Mouse (Mus musculus) erythroblast, embryonic 14.5 days (primary cell): ENCODE results near the gene Fam13c. TPM values are rescaled to one million over a fixed set of nuclear protein-coding genes. Genes with fewer than 3 reads are reported as not detected.

Experiments used
- H3K27me3 ChIP-seq: 2 replicates; pipeline ENCODE4 v1.6.1; 2012; ENCODE audit warnings: inconsistent platforms; ENCODE audit not compliant: control insufficient read depth
- H3K36me3 ChIP-seq: 2 replicates; pipeline ENCODE4 v1.6.1; 2012; ENCODE audit warnings: mild to moderate bottlenecking, inconsistent platforms; ENCODE audit not compliant: control insufficient read depth
- H3K4me1 ChIP-seq: 2 replicates; pipeline ENCODE4 v1.6.1; 2012; ENCODE audit warnings: inconsistent platforms; ENCODE audit not compliant: control insufficient read depth
- H3K4me3 ChIP-seq: replicated peaks from 2 replicates; pipeline ENCODE3; 2012; ENCODE audit warnings: moderate library complexity, mild to moderate bottlenecking, inconsistent platforms
- H3K9me3 ChIP-seq: 2 replicates; pipeline ENCODE4 v1.6.1; 2012; ENCODE audit warnings: low read length, inconsistent platforms, mixed read lengths; ENCODE audit not compliant: control insufficient read depth
- GATA1 ChIP-seq: IDR thresholded peaks from 2 replicates; pipeline ENCODE4 v1.6.1; 2012; ENCODE audit warnings: low read length, inconsistent platforms, mixed read lengths
- TAL1 ChIP-seq: IDR thresholded peaks from 3 replicates; pipeline ENCODE4 v1.6.1; 2012; ENCODE audit warnings: low read length, inconsistent platforms, mixed read lengths
- polyA plus RNA-seq: library from polyadenylated mRNA; stranded (reverse); fragments of >175 nt; gene quantifications from 2 replicates; pipeline ENCODE4 v1.2.3, GENCODE M21; 2012

Fam13c gene
- polyA plus RNA-seq, 1 experiment = not detected

- Histone ChIP-seq H3K4me3 (no peak overlapping the region), H3K27me3 (no peaks in the 10 kb centered on the region), H3K36me3 (no peaks in the 10 kb centered on the region), H3K9me3 (no peaks in the 10 kb centered on the region), H3K4me1 (no peaks in the 10 kb centered on the region)
- no peak for TF ChIP-seq GATA1
- no peak for TF ChIP-seq TAL1
Observed at GRCm38 (mm10) chr10:70563636-70564035, 123.4 kb downstream of the Fam13c start.

- Histone ChIP-seq H3K4me3 (no peak overlapping the region), H3K36me3 (no peaks in the 10 kb centered on the region), H3K4me1 (no peaks in the 10 kb centered on the region), H3K9me3 (no peaks in the 10 kb centered on the region), H3K27me3 (no peaks in the 10 kb centered on the region)
- TF ChIP-seq GATA1 (no peak), TAL1 (no peak)
Observed at GRCm38 (mm10) chr10:70581556-70582211, 141.4 kb downstream of the Fam13c start.

- Histone ChIP-seq H3K4me3 (no peak overlapping the region), H3K27me3 (no peaks in the 10 kb centered on the region), H3K36me3 (no peaks in the 10 kb centered on the region), H3K4me1 (no peaks in the 10 kb centered on the region), H3K9me3 (no peaks in the 10 kb centered on the region)
- no peak for TF ChIP-seq TAL1
Observed at GRCm38 (mm10) chr10:70584171-70584570, 143.9 kb downstream of the Fam13c start.

GRCm38 (mm10) chr10:70586876-70587405 is 146.7 kb downstream of the Fam13c start:
- H3K9me3 ChIP-seq = no peaks in the 10 kb centered on the region
- H3K4me3 ChIP-seq = no peak overlapping the region
- H3K36me3 ChIP-seq = no peaks in the 10 kb centered on the region
- TF ChIP-seq TAL1 (no peak), GATA1 (no peak)
- no peaks in the 10 kb centered on the region for H3K4me1 ChIP-seq
- no peaks in the 10 kb centered on the region for H3K27me3 ChIP-seq

- H3K4me1 ChIP-seq = peaks cover 3% of the 10 kb centered on the region
- H3K9me3 ChIP-seq = peaks cover 3% of the 10 kb centered on the region; the same call in 1 of the 2 replicates
- TF ChIP-seq GATA1 = no peak
- TF ChIP-seq TAL1 = no peak
- no peaks in the 10 kb centered on the region for H3K36me3 ChIP-seq
- peaks cover 12% of the 10 kb centered on the region for H3K27me3 ChIP-seq
- H3K4me3 ChIP-seq = no peak overlapping the region
Observed at GRCm38 (mm10) chr10:70594007-70594406, 153.7 kb downstream of the Fam13c start.

- H3K27me3 ChIP-seq = peaks cover 25% of the 10 kb centered on the region
- no peaks in the 10 kb centered on the region for H3K36me3 ChIP-seq
- TF ChIP-seq GATA1 (no peak), TAL1 (no peak)
- no peak overlapping the region for H3K4me3 ChIP-seq
- peaks cover 10% of the 10 kb centered on the region for H3K9me3 ChIP-seq
- peaks cover 10% of the 10 kb centered on the region for H3K4me1 ChIP-seq
Observed at GRCm38 (mm10) chr10:70598081-70598515, 157.8 kb downstream of the Fam13c start.

GRCm38 (mm10) chr10:70598516-70599125 is 158.3 kb downstream of the Fam13c start:
- peaks cover 10% of the 10 kb centered on the region for H3K9me3 ChIP-seq
- TF ChIP-seq GATA1 (no peak), TAL1 (no peak)
- peaks cover 10% of the 10 kb centered on the region for H3K4me1 ChIP-seq
- H3K36me3 ChIP-seq = no peaks in the 10 kb centered on the region
- H3K4me3 ChIP-seq = peak overlapping the region; percentile 52
- H3K27me3 ChIP-seq = peaks cover 25% of the 10 kb centered on the region

- no peaks in the 10 kb centered on the region for H3K36me3 ChIP-seq
- peaks cover 25% of the 10 kb centered on the region for H3K27me3 ChIP-seq
- H3K4me3 ChIP-seq = peak overlapping the region; percentile 52
- peaks cover 10% of the 10 kb centered on the region for H3K4me1 ChIP-seq
- no peak for TF ChIP-seq TAL1
- TF ChIP-seq GATA1 = no peak
- H3K9me3 ChIP-seq = peaks cover 10% of the 10 kb centered on the region
Observed at GRCm38 (mm10) chr10:70599126-70599924, 159.0 kb downstream of the Fam13c start.

GRCm38 (mm10) chr10:70599925-70600305 is 159.6 kb downstream of the Fam13c start:
- H3K27me3 ChIP-seq = peaks cover 25% of the 10 kb centered on the region
- H3K9me3 ChIP-seq = peaks cover 10% of the 10 kb centered on the region
- peak overlapping the region; percentile 52 for H3K4me3 ChIP-seq
- H3K36me3 ChIP-seq = no peaks in the 10 kb centered on the region
- TF ChIP-seq TAL1 = no peak
- no peak for TF ChIP-seq GATA1
- H3K4me1 ChIP-seq = peaks cover 10% of the 10 kb centered on the region

Other genes with a start within 250 kb of the Fam13c start
- not detected in 2 replicates for gene Mrln, start 235.8 kb upstream of the Fam13c start, polyA plus RNA-seq
- not detected in 2 replicates for gene Slc16a9, start 195.4 kb upstream of the Fam13c start, polyA plus RNA-seq
- not detected in 2 replicates for gene Phyhipl, start 215.5 kb downstream of the Fam13c start, polyA plus RNA-seq